Mouse (Mus musculus): ENCODE measurements around the gene Lpp. TPM values are rescaled to one million over a fixed set of nuclear protein-coding genes. Genes with fewer than 3 reads are reported as not detected.

Gene Lpp
- polyA plus RNA-seq, 1 experiment from 2014 or later, result 25.9 TPM

DNA sequence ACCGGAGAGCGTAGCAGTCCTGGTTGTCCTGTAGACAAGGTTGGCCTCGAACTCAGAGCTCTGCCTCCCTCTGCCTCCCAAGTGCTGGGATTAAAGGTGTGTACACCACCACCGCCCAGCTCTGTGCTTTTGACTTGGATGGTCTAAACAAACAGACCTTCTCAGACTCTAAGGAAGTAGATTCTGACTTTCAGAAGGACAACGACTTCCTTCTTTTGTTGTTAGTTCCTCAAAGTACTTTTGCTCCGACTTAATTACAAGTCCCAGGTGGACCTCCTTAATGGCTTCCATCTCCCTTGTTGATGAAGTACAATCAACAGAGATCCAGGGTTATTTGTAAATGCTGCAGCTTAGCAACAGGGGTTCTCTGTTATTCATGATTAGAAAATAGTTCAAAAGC, 645.2 kb downstream of the Lpp start:
- Histone ChIP-seq H3K9ac (no peak overlapping the region), H3K4me2 (replicated peaks) (no peak overlapping the region), H3K4me3 (no peak overlapping the region), H3K9me3 (replicated peaks) (no peaks in the 10 kb centered on the region), H3K27me3 (no peaks in the 10 kb centered on the region), H3K4me1 (no peaks in the 10 kb centered on the region), H3K27ac (no peak overlapping the region), H3K36me3 (no peaks in the 10 kb centered on the region)
- no peak for ATAC-seq (ENCODE audit: low FRiP score)
- 86% methylated on average over 6 of the region's 6 CpGs for WGBS

- H3K36me3 ChIP-seq, result no peaks in the 10 kb centered on the region
- no peak overlapping the region for H3K9ac ChIP-seq
- 53% methylated on average over 10 of the region's 10 CpGs for WGBS
- H3K27ac ChIP-seq, result no peak overlapping the region
- no peak for ATAC-seq (ENCODE audit: low FRiP score)
- H3K4me3 ChIP-seq, result no peak overlapping the region
- no peaks in the 10 kb centered on the region for H3K27me3 ChIP-seq
- no peak overlapping the region for H3K4me2 ChIP-seq (replicated peaks)
- H3K4me1 ChIP-seq, result no peaks in the 10 kb centered on the region
- no peaks in the 10 kb centered on the region for H3K9me3 ChIP-seq (replicated peaks)
Measured at GRCm38 (mm10) chr16:25039904-25040303, 646.6 kb downstream of the Lpp start.

DNA sequence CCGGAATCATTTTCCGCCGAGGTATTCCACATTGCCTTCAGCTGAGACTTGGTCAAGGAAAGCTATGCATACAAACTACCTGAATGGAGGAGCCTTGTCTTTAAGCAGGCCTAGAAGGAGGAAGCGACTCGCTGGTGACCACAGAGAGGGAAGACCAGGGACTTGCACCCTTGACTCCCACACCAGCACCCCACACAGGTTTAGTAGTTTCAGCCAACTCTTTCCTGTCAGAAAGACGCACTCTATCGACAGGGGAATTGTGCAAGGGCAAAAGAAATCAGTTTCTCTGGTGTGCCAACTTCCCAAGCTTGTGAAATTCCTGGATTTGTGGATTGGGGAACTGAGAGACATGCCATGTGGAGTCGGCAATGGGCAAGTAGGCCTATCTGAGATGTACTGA, 647.9 kb downstream of the Lpp start:
- WGBS, result 93% methylated on average over 8 of the region's 8 CpGs
- no peak overlapping the region for H3K4me3 ChIP-seq
- no peaks in the 10 kb centered on the region for H3K27me3 ChIP-seq
- no peaks in the 10 kb centered on the region for H3K9me3 ChIP-seq (replicated peaks)
- H3K36me3 ChIP-seq, result no peaks in the 10 kb centered on the region
- no peak overlapping the region for H3K9ac ChIP-seq
- no peak for ATAC-seq (ENCODE audit: low FRiP score)
- no peaks in the 10 kb centered on the region for H3K4me1 ChIP-seq
- H3K27ac ChIP-seq, result no peak overlapping the region
- H3K4me2 ChIP-seq (replicated peaks), result no peak overlapping the region

DNA sequence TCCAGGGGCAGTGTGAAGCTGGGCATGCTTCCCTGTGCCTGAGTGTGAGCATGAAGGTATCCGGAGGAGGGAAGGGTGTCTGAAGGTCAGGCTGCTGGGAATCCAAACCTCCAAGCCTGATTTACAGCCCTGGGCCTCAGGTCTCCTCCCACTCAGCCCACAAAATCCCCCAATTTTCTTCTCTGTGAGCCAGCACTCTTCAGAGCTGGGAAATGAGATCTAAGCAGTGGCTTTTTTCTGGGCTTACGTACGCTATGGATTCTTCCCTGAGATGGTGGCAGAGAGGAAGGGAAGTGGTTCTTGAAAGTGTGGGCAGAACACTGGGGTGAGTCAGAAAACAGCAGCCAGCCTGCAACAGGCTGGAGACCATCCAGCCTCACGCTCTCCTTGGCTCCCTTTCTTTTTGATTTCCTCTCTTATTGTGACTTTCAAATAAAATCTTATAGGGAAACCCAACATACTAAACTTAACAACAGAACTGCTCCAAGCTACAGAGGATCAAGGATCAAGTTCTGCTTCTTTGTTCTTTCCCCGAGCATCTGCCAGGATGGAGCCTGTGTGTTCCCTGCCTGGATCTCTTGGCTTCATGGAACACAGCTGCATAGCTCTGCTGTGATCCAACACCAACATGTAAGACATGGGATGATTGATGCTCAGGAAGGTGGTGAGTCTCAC, 648.7 kb downstream of the Lpp start:
- H3K4me3 ChIP-seq, result no peak overlapping the region
- no peaks in the 10 kb centered on the region for H3K36me3 ChIP-seq
- no peaks in the 10 kb centered on the region for H3K4me1 ChIP-seq
- H3K9me3 ChIP-seq (replicated peaks), result no peaks in the 10 kb centered on the region
- no peak overlapping the region for H3K9ac ChIP-seq
- ATAC-seq (ENCODE audit: low FRiP score), result no peak
- no peak overlapping the region for H3K4me2 ChIP-seq (replicated peaks)
- 77% methylated on average over 5 of the region's 5 CpGs for WGBS
- no peaks in the 10 kb centered on the region for H3K27me3 ChIP-seq
- H3K27ac ChIP-seq, result no peak overlapping the region

MicroRNAs encoded within 50 kb of the gene (microRNA counts, 519-probe panel; counts per million panel counts)
- 3,943 counts per million, percentile 80 among the panel's probes with 10 or more counts for microRNA mmu-miR-28

Small RNAs within 50 kb of the gene (microRNA-seq; reads per million reads assigned to microRNA genes)
- gene Mir28a, result 884 reads per million, percentile 73 among the genes with 10 or more reads in this experiment
